Mouse (Mus musculus): ENCODE measurements around the gene Flywch2. TPM values are rescaled to one million over a fixed set of nuclear protein-coding genes. Genes with fewer than 3 reads are reported as not detected.

The Flywch2 gene
- polyA plus RNA-seq, 1 experiment, result 0.27 TPM

DNA sequence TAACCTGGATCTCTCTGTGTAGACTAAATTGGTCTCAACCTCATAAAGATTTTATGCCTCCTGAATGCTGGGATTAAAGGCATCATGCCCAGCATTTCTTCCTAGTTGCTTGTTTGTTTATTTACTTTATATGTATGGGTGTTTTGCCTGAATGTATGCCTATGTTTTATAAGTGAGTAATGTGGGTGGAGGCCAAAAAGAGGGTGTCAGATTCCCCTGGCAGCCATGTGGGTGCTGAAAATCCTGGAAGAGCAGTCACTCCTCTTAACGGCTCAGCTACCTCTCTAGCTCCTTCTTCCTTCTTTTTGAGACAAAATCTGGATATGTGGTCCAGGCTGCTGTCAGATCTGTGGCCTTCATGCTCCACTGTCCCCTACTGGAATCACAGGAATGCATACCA lies 55.4 kb downstream of the Flywch2 start:
- no peak overlapping the region for H3ac ChIP-seq (ENCODE audit: control insufficient read depth, insufficient read length, low read depth)
- peaks cover 7% of the 10 kb centered on the region for H3K79me3 ChIP-seq (ENCODE audit: low read depth)
- H3K79me2 ChIP-seq (ENCODE audit: control insufficient read depth, insufficient read depth), result peaks cover 13% of the 10 kb centered on the region
- H3K27me3 ChIP-seq (ENCODE audit: control insufficient read depth, insufficient read depth, insufficient read length), result no peaks in the 10 kb centered on the region
- H3K36me3 ChIP-seq (ENCODE audit: control insufficient read depth, insufficient read depth), result no peaks in the 10 kb centered on the region
- no peak overlapping the region for H3K4me3 ChIP-seq (ENCODE audit: insufficient read depth, poor library complexity, severe bottlenecking)
- TF ChIP-seq USF1 (IDR thresholded peaks at IDR 0.05; ENCODE audit: low read depth), result no peak
- no peak for TF ChIP-seq MYOD1 (IDR thresholded peaks at IDR 0.05; ENCODE audit: control insufficient read depth, insufficient read length, low read depth)
- no peak for TF ChIP-seq MAX (IDR thresholded peaks at IDR 0.05)
- TF ChIP-seq FOSL1 (IDR thresholded peaks at IDR 0.05; ENCODE audit: insufficient read depth, low read length, poor library complexity, severe bottlenecking), result no peak
- TF ChIP-seq CTCF (IDR thresholded peaks at IDR 0.05; ENCODE audit: control insufficient read depth, insufficient read depth, insufficient read length), result no peak
- no peak for TF ChIP-seq CEBPB (IDR thresholded peaks at IDR 0.05; ENCODE audit: low read depth)
- TF ChIP-seq MYOG (IDR thresholded peaks at IDR 0.05; ENCODE audit: control insufficient read depth, extremely low read depth, insufficient read length), result no peak

Small RNA genes within 50 kb of the gene (microRNA-seq; reads per million reads assigned to microRNA genes)
- gene Mir5125 (ENCODE audit: borderline microRNAs expressed), result 0.28 reads per million

Other genes starting within 250 kb of the Flywch2 start
- gene Zfp213, start 221.8 kb downstream of the Flywch2 start, polyA plus RNA-seq (2012; fragmentation: generic; extraction: Trizol), result 13.0 TPM
- gene Zfp13, start 186.6 kb downstream of the Flywch2 start, polyA plus RNA-seq (2012; fragmentation: generic; extraction: Trizol), result 5.2 TPM
- 0.09 TPM for gene Zscan10, start 185.2 kb downstream of the Flywch2 start, polyA plus RNA-seq (2012; fragmentation: generic; extraction: Trizol)
- 0.01 TPM for gene Mmp25, start 140.8 kb downstream of the Flywch2 start, polyA plus RNA-seq (2012; fragmentation: generic; extraction: Trizol)
- gene Bicdl2, start 125.6 kb downstream of the Flywch2 start, polyA plus RNA-seq (2012; fragmentation: generic; extraction: Trizol), result 0.28 TPM
- 253 TPM for gene Hcfc1r1, start 112.5 kb downstream of the Flywch2 start, polyA plus RNA-seq (2012; fragmentation: generic; extraction: Trizol)
- gene Thoc6, start 112.2 kb downstream of the Flywch2 start, polyA plus RNA-seq (2012; fragmentation: generic; extraction: Trizol), result 60.5 TPM
- 916 TPM for gene Tnfrsf12a, start 108.6 kb downstream of the Flywch2 start, polyA plus RNA-seq (2012; fragmentation: generic; extraction: Trizol)
- gene Cldn6, start 106.8 kb downstream of the Flywch2 start, polyA plus RNA-seq (2012; fragmentation: generic; extraction: Trizol), result not detected
- gene Cldn9, start 102.1 kb downstream of the Flywch2 start, polyA plus RNA-seq (2012; fragmentation: generic; extraction: Trizol), result 0.54 TPM
- gene 1520401A03Rik, start 63.3 kb downstream of the Flywch2 start, polyA plus RNA-seq (2012; fragmentation: generic; extraction: Trizol), result 0.01 TPM
- gene Pkmyt1, start 59.7 kb downstream of the Flywch2 start, polyA plus RNA-seq (2012; fragmentation: generic; extraction: Trizol), result 14.8 TPM
- 12.5 TPM for gene Paqr4, start 45.2 kb downstream of the Flywch2 start, polyA plus RNA-seq (2012; fragmentation: generic; extraction: Trizol)
- 0.05 TPM for gene Kremen2, start 40.2 kb downstream of the Flywch2 start, polyA plus RNA-seq (2012; fragmentation: generic; extraction: Trizol)
- 92.5 TPM for gene Flywch1, start 14.5 kb downstream of the Flywch2 start, polyA plus RNA-seq (2012; fragmentation: generic; extraction: Trizol)
- 63.8 TPM for gene Srrm2, start 4.5 kb upstream of the Flywch2 start, polyA plus RNA-seq (2012; fragmentation: generic; extraction: Trizol)
- gene Elob, start 43.1 kb upstream of the Flywch2 start, polyA plus RNA-seq (2012; fragmentation: generic; extraction: Trizol), result 852 TPM
- gene Prss33, start 50.0 kb upstream of the Flywch2 start, polyA plus RNA-seq (2012; fragmentation: generic; extraction: Trizol), result not detected
- 0.02 TPM for gene Prss32, start 57.8 kb upstream of the Flywch2 start, polyA plus RNA-seq (2012; fragmentation: generic; extraction: Trizol)
- 0.02 TPM for gene Prss41, start 58.1 kb upstream of the Flywch2 start, polyA plus RNA-seq (2012; fragmentation: generic; extraction: Trizol)
- gene Prss21, start 82.0 kb upstream of the Flywch2 start, polyA plus RNA-seq (2012; fragmentation: generic; extraction: Trizol), result not detected
- gene Dcpp1, start 94.8 kb upstream of the Flywch2 start, polyA plus RNA-seq (2012; fragmentation: generic; extraction: Trizol), result not detected
- not detected for gene Dcpp2, start 94.8 kb upstream of the Flywch2 start, polyA plus RNA-seq (2012; fragmentation: generic; extraction: Trizol)
- gene Dcpp3, start 131.4 kb upstream of the Flywch2 start, polyA plus RNA-seq (2012; fragmentation: generic; extraction: Trizol), result not detected
- gene Sbp, start 155.6 kb upstream of the Flywch2 start, polyA plus RNA-seq (2012; fragmentation: generic; extraction: Trizol), result not detected
- not detected for gene Sbpl, start 169.2 kb upstream of the Flywch2 start, polyA plus RNA-seq (2012; fragmentation: generic; extraction: Trizol)
- 0.04 TPM for gene Prss30, start 194.5 kb upstream of the Flywch2 start, polyA plus RNA-seq (2012; fragmentation: generic; extraction: Trizol)
- gene Prss22, start 212.0 kb upstream of the Flywch2 start, polyA plus RNA-seq (2012; fragmentation: generic; extraction: Trizol), result 0.95 TPM